Mouse (Mus musculus) CH12.LX (cell line): ENCODE data around the gene Map3k6. TPM values are rescaled to one million over a fixed set of nuclear protein-coding genes. Genes with fewer than 3 reads are reported as not detected.

ENCODE experiments used
- DNase-seq: peaks from one replicate; pipeline ENCODE4 v3.0.0-alpha.2; 2013; ENCODE audit errors: extremely low read depth
- H3K27ac ChIP-seq: 2 replicates; pipeline ENCODE4 v1.5.1; 2012; ENCODE audit warnings: low read depth, mild to moderate bottlenecking, control low read depth, moderate library complexity; ENCODE audit not compliant: insufficient read depth
- H3K27me3 ChIP-seq: replicated peaks from 2 replicates; pipeline ENCODE3; 2012; ENCODE audit warnings: inconsistent platforms
- H3K36me3 ChIP-seq, 2 experiments: replicated peaks in 1 of 2; 2 replicates each; pipeline versions ENCODE3 to v1.6.1; 2012; ENCODE audit warnings: inconsistent platforms in 1 of 2, low read length in 1 of 2, mild to moderate bottlenecking in 1 of 2, mixed read lengths in 1 of 2, moderate library complexity in 1 of 2; ENCODE audit not compliant: control insufficient read depth in 1 of 2, insufficient read depth in 1 of 2
- H3K4me1 ChIP-seq, 2 experiments: 2 replicates each; pipeline ENCODE4 v1.6.1; 2012; ENCODE audit warnings: inconsistent platforms in 1 of 2, moderate library complexity in 1 of 2; ENCODE audit not compliant: insufficient read depth in 2 of 2, control insufficient read depth in 1 of 2
- H3K4me2 ChIP-seq: 2 replicates; pipeline ENCODE4 v1.6.1; 2012; ENCODE audit warnings: low read depth, mild to moderate bottlenecking, control low read depth; ENCODE audit not compliant: poor library complexity, insufficient read depth, severe bottlenecking
- H3K4me3 ChIP-seq, 3 experiments: fragments of 150-350 bp in 1 of 3; sonication (generic) in 1 of 3; replicated peaks in 1 of 3; 2 replicates each; pipeline versions ENCODE3 to v1.5.1; 2011 to 2012; ENCODE audit warnings: low read depth in 2 of 3, low read length in 2 of 3, mild to moderate bottlenecking in 2 of 3, moderate library complexity in 2 of 3, control low read depth in 1 of 3, improper control_type of control experiment in 1 of 3, inconsistent platforms in 1 of 3, mixed read lengths in 1 of 3; ENCODE audit not compliant: poor library complexity in 1 of 3
- H3K79me2 ChIP-seq: replicated peaks from 2 replicates; pipeline ENCODE4 v1.6.1; 2012; ENCODE audit warnings: mild to moderate bottlenecking, moderate library complexity; ENCODE audit not compliant: control insufficient read depth, poor library complexity, insufficient read depth, severe bottlenecking; ENCODE audit errors: extremely low read depth
- H3K9ac ChIP-seq: 2 replicates; pipeline ENCODE4 v1.6.1; 2012; ENCODE audit warnings: low read depth, mild to moderate bottlenecking, control low read depth, moderate library complexity; ENCODE audit not compliant: insufficient read depth
- H3K9me3 ChIP-seq: replicated peaks from 2 replicates; pipeline ENCODE3; 2012; ENCODE audit warnings: low read length, inconsistent platforms, mixed read lengths
- BHLHE40 ChIP-seq: IDR thresholded peaks from 2 replicates; pipeline ENCODE4 v1.6.1; 2011; ENCODE audit warnings: mild to moderate bottlenecking, low read depth, low read length, improper control_type of control experiment
- CTCF ChIP-seq, 2 experiments: IDR thresholded peaks in 1 of 2; conservative IDR thresholded peaks in 1 of 2; 2 replicates each; pipeline ENCODE4 v1.5.1; 2011 to 2012; ENCODE audit warnings: low read depth in 2 of 2, low read length in 2 of 2, improper control_type of control experiment in 1 of 2, inconsistent platforms in 1 of 2, mild to moderate bottlenecking in 1 of 2, moderate library complexity in 1 of 2
- GABPA ChIP-seq: IDR thresholded peaks from 2 replicates; pipeline ENCODE4 v1.6.1; 2012; ENCODE audit warnings: low read depth, low read length, improper control_type of control experiment, inconsistent platforms; ENCODE audit not compliant: insufficient replicate concordance
- HCFC1 ChIP-seq: IDR thresholded peaks from 2 replicates; pipeline ENCODE4 v1.6.1; 2012; ENCODE audit warnings: low read depth, mild to moderate bottlenecking, inconsistent platforms, low read length, improper control_type of control experiment
- JUN ChIP-seq: IDR thresholded peaks from 2 replicates; pipeline ENCODE4 v1.6.1; 2011; ENCODE audit warnings: low read depth, mild to moderate bottlenecking, low read length, improper control_type of control experiment, moderate library complexity; ENCODE audit not compliant: insufficient read depth
- MEF2A ChIP-seq: IDR thresholded peaks from 2 replicates; pipeline ENCODE4 v1.6.1; 2014; ENCODE audit warnings: low read depth, mild to moderate bottlenecking, inconsistent platforms, low read length, improper control_type of control experiment, borderline replicate concordance
- MXI1 ChIP-seq: IDR thresholded peaks from 2 replicates; pipeline ENCODE4 v1.6.1; 2011; ENCODE audit warnings: mild to moderate bottlenecking, low read depth, low read length, improper control_type of control experiment
- MYC ChIP-seq: IDR thresholded peaks from 2 replicates; pipeline ENCODE4 v1.6.1; 2011; ENCODE audit warnings: low read depth, mild to moderate bottlenecking, improper control_type of control experiment, low read length
- NRF1 ChIP-seq: IDR thresholded peaks from 2 replicates; pipeline ENCODE4 v1.6.1; 2014; ENCODE audit warnings: low read depth, mild to moderate bottlenecking, inconsistent platforms, low read length, improper control_type of control experiment, moderate library complexity
- POLR2A ChIP-seq: IDR thresholded peaks from 2 replicates; pipeline ENCODE4 v1.6.1; 2011; ENCODE audit warnings: low read depth, mild to moderate bottlenecking, improper control_type of control experiment, low read length
- RAD21 ChIP-seq: IDR thresholded peaks from 2 replicates; pipeline ENCODE4 v1.6.1; 2011; ENCODE audit warnings: low read depth, mild to moderate bottlenecking, low read length, improper control_type of control experiment, moderate library complexity
- SIN3A ChIP-seq: IDR thresholded peaks from 2 replicates; pipeline ENCODE4 v1.6.1; 2012; ENCODE audit warnings: low read length, improper control_type of control experiment, inconsistent platforms
- UBTF ChIP-seq: IDR thresholded peaks from 2 replicates; pipeline ENCODE4 v1.6.1; 2012; ENCODE audit warnings: low read depth, mild to moderate bottlenecking, inconsistent platforms, low read length, improper control_type of control experiment, moderate library complexity
- ZC3H11A ChIP-seq: IDR thresholded peaks from 2 replicates; pipeline ENCODE4 v1.6.1; 2012; ENCODE audit warnings: low read depth, mild to moderate bottlenecking, inconsistent platforms, low read length, improper control_type of control experiment
- ZKSCAN1 ChIP-seq: IDR thresholded peaks from 2 replicates; pipeline ENCODE4 v1.6.1; 2012; ENCODE audit warnings: low read depth, inconsistent platforms, low read length, improper control_type of control experiment, borderline replicate concordance
- ZMIZ1 ChIP-seq: IDR thresholded peaks from 2 replicates; pipeline ENCODE4 v1.6.1; 2012; ENCODE audit warnings: low read depth, mild to moderate bottlenecking, inconsistent platforms, low read length, improper control_type of control experiment
- dilution Hi-C: fragments of 300-500 bp; cut with MboI; formaldehyde crosslinking; loops from 2 replicates; pipeline ENCODE4 v1.14.3; 2020; ENCODE audit warnings: low sequenced_read_pairs; ENCODE audit not compliant: extremely low pct_unique_long_range_greater_than_20kb, extremely low pct_ligation_motif_present
- in situ Hi-C: fragments of 300-500 bp; cut with MboI; formaldehyde crosslinking; loops from 3 replicates; pipeline ENCODE4 v1.14.3; 2019; ENCODE audit warnings: low sequenced_read_pairs, low pct_ligation_motif_present, low pct_unique_long_range_greater_than_20kb, mixed read lengths
- polyA plus RNA-seq: library from polyadenylated mRNA; unstranded; fragments of >175 nt; gene quantifications from 2 replicates; pipeline ENCODE4 v1.2.1, GENCODE M21; 2012; ENCODE audit warnings: low read depth; ENCODE audit not compliant: insufficient read length
- total RNA-seq, 2 experiments: library from RNA; depleted of rRNA; stranded (reverse); fragments of 300-350 nt in 1 of 2; fragments of >200 nt in 1 of 2; gene quantifications; 2 replicates each; pipeline ENCODE4 v1.2.3; 2012 to 2014

Gene Map3k6
- total and polyA plus RNA-seq, 3 experiments = 0.21 TPM; not detected in 2

DNA sequence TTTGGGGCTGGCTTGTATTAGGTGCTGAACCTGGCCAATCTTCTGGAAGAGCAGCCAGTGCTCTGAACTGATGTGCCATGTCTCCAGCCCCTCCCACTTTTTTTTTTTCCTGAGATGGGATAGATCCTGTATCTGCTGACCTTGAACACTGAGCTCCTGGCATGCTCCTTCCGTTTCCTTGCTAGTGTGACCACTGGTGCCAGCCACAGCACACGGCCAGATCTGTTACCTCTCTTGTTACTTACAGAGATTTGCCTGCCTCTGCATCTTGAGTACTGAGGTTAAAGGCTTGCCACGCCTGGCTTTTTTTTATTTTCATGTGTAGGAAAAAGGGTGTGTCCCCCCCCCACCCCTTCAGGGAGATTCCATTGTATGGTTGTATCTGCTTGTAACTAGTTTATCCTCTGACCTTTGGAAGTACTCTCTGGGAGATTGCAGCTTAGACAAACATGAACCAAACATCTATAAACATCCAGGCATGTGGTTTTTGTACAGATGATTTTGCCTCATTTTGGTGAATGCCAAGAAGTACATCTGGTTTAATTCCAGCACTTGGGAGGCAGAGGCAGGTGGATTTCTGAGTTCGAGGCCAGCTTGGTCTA, 46.0 kb downstream of the Map3k6 start:
- Histone ChIP-seq H3K4me2 (no peak overlapping the region), H3K9ac (no peak overlapping the region), H3K27me3 (no peaks in the 10 kb centered on the region), H3K4me1 (peaks cover 0 to 17% of the 10 kb centered on the region in 2 experiments; a peak in 2 of 4 replicates), H3K36me3 (no peaks in the 10 kb centered on the region), H3K9me3 (no peaks in the 10 kb centered on the region), H3K4me3 (no peak overlapping the region), H3K79me2 (no peaks in the 10 kb centered on the region), H3K27ac (no peak overlapping the region)
- dilution Hi-C loops (no loop called here), in situ Hi-C loops (no loop called here)
- no peak for TF ChIP-seq JUN
- DNase-seq = no peak

DNA sequence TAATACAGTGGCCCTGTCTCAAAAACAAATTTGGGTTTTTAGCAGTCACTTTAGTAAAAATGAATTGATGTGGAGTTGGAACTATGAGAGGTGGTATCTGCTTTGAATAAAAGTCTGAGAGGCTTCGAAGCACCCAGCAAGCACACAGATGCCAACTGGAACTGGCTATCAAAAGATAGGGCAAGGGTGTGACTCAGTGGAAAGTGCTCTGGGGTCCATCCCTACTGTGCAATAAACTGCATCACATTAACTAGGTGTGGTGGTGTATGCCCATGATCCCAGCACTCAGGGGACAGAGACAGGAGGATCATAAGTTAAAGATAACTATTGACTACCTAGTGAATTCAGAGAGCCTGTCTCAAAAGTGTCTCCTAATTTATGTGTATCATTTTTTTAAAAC, 50.6 kb downstream of the Map3k6 start:
- Histone ChIP-seq H3K79me2 (no peaks in the 10 kb centered on the region), H3K4me2 (no peak overlapping the region), H3K36me3 (peaks cover 14 to 35% of the 10 kb centered on the region in 2 experiments), H3K4me3 (no peak overlapping the region), H3K9ac (no peak overlapping the region), H3K9me3 (no peaks in the 10 kb centered on the region), H3K27ac (no peak overlapping the region)
- dilution Hi-C loops = no loop called here
- in situ Hi-C loops = no loop called here
- no peak for DNase-seq
- TF ChIP-seq SIN3A (no peak), NRF1 (no peak)
- TF ChIP-seq, all 38 proteins: peak for 0
- Histone ChIP-seq H3K4me1 (peaks cover 4 to 42% of the 10 kb centered on the region in 2 experiments), H3K27me3 (no peaks in the 10 kb centered on the region)

DNA sequence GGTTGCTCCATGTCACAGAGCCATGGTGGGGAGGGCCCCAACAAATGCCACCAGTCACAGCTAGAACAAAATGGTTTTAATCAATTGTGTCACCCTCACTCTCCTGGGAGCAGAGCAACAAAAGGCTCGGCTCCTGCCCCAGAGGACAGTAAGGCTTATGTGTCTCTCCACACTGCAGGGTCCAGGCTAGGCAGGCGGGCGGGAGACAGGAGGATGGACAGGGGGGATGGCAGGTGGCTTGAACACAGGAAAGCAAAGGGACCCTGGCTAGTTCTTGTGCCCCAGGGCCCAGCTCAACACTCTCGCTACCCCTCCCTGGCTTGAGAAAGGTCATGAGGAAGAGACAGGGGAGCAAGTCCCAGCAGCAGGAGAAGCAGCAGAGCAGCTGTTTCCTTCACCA, 51.8 kb downstream of the Map3k6 start:
- no peaks in the 10 kb centered on the region for H3K27me3 ChIP-seq
- no peak overlapping the region for H3K27ac ChIP-seq
- H3K79me2 ChIP-seq = no peaks in the 10 kb centered on the region
- dilution Hi-C loops (no loop called here), in situ Hi-C loops (no loop called here)
- no peak overlapping the region for H3K9ac ChIP-seq
- TF ChIP-seq ZC3H11A = no peak
- no peak for TF ChIP-seq MXI1
- no peak for TF ChIP-seq CTCF (conservative IDR thresholded peaks at IDR 0.05 in 1 of 2, IDR thresholded peaks at IDR 0.05 in 1 of 2; ENCODE audit: low read depth in 2 of 2, low read length in 2 of 2)
- TF ChIP-seq POLR2A = no peak
- no peak for TF ChIP-seq MYC
- no peak for TF ChIP-seq NRF1
- TF ChIP-seq RAD21 = no peak
- no peak for TF ChIP-seq HCFC1
- TF ChIP-seq ZKSCAN1 = no peak
- no peak for TF ChIP-seq MEF2A
- TF ChIP-seq GABPA = no peak
- TF ChIP-seq SIN3A = no peak
- TF ChIP-seq UBTF = no peak
- TF ChIP-seq BHLHE40 = no peak
- TF ChIP-seq ZMIZ1 = no peak
- H3K4me1 ChIP-seq = peaks cover 7 to 50% of the 10 kb centered on the region in 2 experiments
- DNase-seq = no peak
- H3K4me3 ChIP-seq = no peak overlapping the region
- H3K4me2 ChIP-seq = no peak overlapping the region
- no peaks in the 10 kb centered on the region for H3K9me3 ChIP-seq
- H3K36me3 ChIP-seq = peaks cover 22 to 44% of the 10 kb centered on the region in 2 experiments
